Mouse (Mus musculus) MEL (cell line): ENCODE measurements around the gene Dlat.

Experiments used
- BHLHE40 ChIP-seq: IDR thresholded peaks from 2 replicates; pipeline ENCODE4 v1.6.1; 2012; ENCODE audit warnings: low read depth, mild to moderate bottlenecking, inconsistent platforms, low read length, improper control_type of control experiment, borderline replicate concordance
- CTCF ChIP-seq, 3 experiments: IDR thresholded peaks in 2 of 3; conservative IDR thresholded peaks in 1 of 3; 2 replicates each; pipeline ENCODE4 v1.5.1; 2011 to 2012; ENCODE audit warnings: low read length in 3 of 3, low read depth in 2 of 3, mild to moderate bottlenecking in 2 of 3, improper control_type of control experiment in 1 of 3, inconsistent platforms in 1 of 3, mixed read lengths in 1 of 3, moderate library complexity in 1 of 3; ENCODE audit not compliant: control insufficient read depth in 1 of 3, insufficient read depth in 1 of 3, poor library complexity in 1 of 3, severe bottlenecking in 1 of 3
- EP300 ChIP-seq, 2 experiments: IDR thresholded peaks; 2 replicates each; pipeline ENCODE4 v1.6.1; 2011; ENCODE audit warnings: improper control_type of control experiment in 2 of 2, low read length in 2 of 2, low read depth in 1 of 2, mild to moderate bottlenecking in 1 of 2
- MAFK ChIP-seq: IDR thresholded peaks from 2 replicates; pipeline ENCODE4 v1.6.1; 2011; ENCODE audit warnings: low read depth, mild to moderate bottlenecking, low read length, improper control_type of control experiment, borderline replicate concordance
- MXI1 ChIP-seq: IDR thresholded peaks from 2 replicates; pipeline ENCODE4 v1.6.1; 2011; ENCODE audit warnings: mild to moderate bottlenecking, low read depth, low read length, improper control_type of control experiment
- MYC ChIP-seq: IDR thresholded peaks from 2 replicates; pipeline ENCODE4 v1.6.1; 2011; ENCODE audit warnings: low read depth, mild to moderate bottlenecking, low read length, improper control_type of control experiment, moderate library complexity
- POLR2A ChIP-seq, 2 experiments: IDR thresholded peaks; 2 replicates each; pipeline ENCODE4 v1.6.1; 2011 to 2012; ENCODE audit warnings: low read length in 2 of 2, mild to moderate bottlenecking in 2 of 2, control low read depth in 1 of 2, improper control_type of control experiment in 1 of 2, low read depth in 1 of 2, moderate library complexity in 1 of 2; ENCODE audit not compliant: control insufficient read depth in 1 of 2, insufficient read depth in 1 of 2, poor library complexity in 1 of 2

DNA sequence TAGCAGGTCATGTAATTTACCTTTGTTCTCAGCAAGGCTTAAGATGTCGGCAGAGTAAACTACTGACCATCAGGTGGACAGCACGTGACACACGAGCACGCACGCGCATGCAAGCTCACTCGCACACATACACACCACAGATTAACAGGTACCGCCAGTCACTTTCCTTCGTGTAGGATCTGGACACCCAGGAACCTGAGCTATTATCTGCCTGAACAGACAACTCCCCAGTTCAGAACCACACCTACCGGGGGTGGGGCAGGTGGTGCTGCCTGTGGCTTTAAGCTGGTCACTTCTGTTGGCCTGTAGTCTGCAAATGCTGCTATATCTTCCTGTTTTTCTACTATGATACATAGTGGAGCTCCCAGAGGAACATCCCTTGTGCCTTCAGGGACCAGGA lies 9.1 kb downstream of the Dlat start:
- TF ChIP-seq EP300 (IDR thresholded peaks at IDR 0.05; ENCODE audit: low read depth in 1 of 2, low read length in 2 of 2) (no peak), BHLHE40 (no peak), MYC (no peak), CTCF (IDR thresholded peaks at IDR 0.05 in 2 of 3, conservative IDR thresholded peaks at IDR 0.05 in 1 of 3; ENCODE audit: control insufficient read depth in 1 of 3, insufficient read depth in 1 of 3, low read depth in 2 of 3, low read length in 3 of 3, poor library complexity in 1 of 3, severe bottlenecking in 1 of 3) (no peak), MAFK (no peak), MXI1 (no peak), POLR2A (IDR thresholded peaks at IDR 0.05; ENCODE audit: control insufficient read depth in 1 of 2, insufficient read depth in 1 of 2, low read depth in 1 of 2, low read length in 2 of 2, poor library complexity in 1 of 2) (no peak)
